Mouse (Mus musculus) kidney, adult 2 months (tissue): ENCODE measurements around the gene Serpina16.

ENCODE experiments used
- CTCF ChIP-seq: fragments of 200-500 bp; conservative IDR thresholded peaks from 2 replicates; pipeline ENCODE4 v1.5.1; 2011; ENCODE audit warnings: low read depth, mild to moderate bottlenecking, control low read depth, low read length, moderate library complexity, mixed read lengths; ENCODE audit not compliant: insufficient read depth, insufficient read length
- POLR2A ChIP-seq: fragments of 200-500 bp; IDR thresholded peaks from one replicate; pipeline ENCODE4 v1.6.1; 2011; ENCODE audit warnings: low read depth, low read length, control low read depth

- no peak for TF ChIP-seq CTCF
- TF ChIP-seq POLR2A = no peak
Observed at GRCm38 (mm10) chr12:103635846-103636245, 40.1 kb downstream of the Serpina16 start.
